Mouse (Mus musculus) hematopoietic stem cell, adult 5-6 weeks (primary cell): Measurements from ENCODE around the gene Tas2r122. TPM values are rescaled to one million over a fixed set of nuclear protein-coding genes. Genes with fewer than 3 reads are reported as not detected.
"Not testable (repeated sequence)": the region's sequence is repeated elsewhere in the genome, so short reads cannot be mapped to it uniquely, and the experiment has no call there.

Experiments
- ATAC-seq, 2 experiments: fragments of 125-278 bp in 1 of 2; replicated peaks in 1 of 2; 2 replicates each; pipeline ENCODE4 v1.8.0; 2016 to 2017; ENCODE audit warnings: inconsistent platforms in 2 of 2, mild to moderate bottlenecking in 2 of 2, moderate number of reproducible peaks in 2 of 2, low read depth in 1 of 2, moderate TSS enrichment in 1 of 2; ENCODE audit not compliant: low FRiP score in 2 of 2, poor library complexity in 2 of 2, severe bottlenecking in 2 of 2, insufficient read depth in 1 of 2, low TSS enrichment in 1 of 2
- total RNA-seq: library from RNA; stranded (forward); fragments of 172-1452, 232-1000 nt; gene quantifications from 2 replicates; pipeline ENCODE4 v1.2.3, GENCODE M21; 2017

The Tas2r122 gene
- not detected in 2 replicates for total RNA-seq

- no peak for ATAC-seq
Measured at GRCm38 (mm10) chr6:132711828-132712227, at the start of gene Tas2r122. TSS of gene Tas2r122 (minus strand) at chr6:132711928.

GRCm38 (mm10) chr6:132754430-132754829 is 42.7 kb upstream of the Tas2r122 start, which contains the start of gene Tas2r124:
TSS of gene Tas2r124 (plus strand) at chr6:132754730.
- no peak for ATAC-seq

GRCm38 (mm10) chr6:132750206-132750605 is 38.5 kb upstream of the Tas2r122 start:
- ATAC-seq: no peak

- ATAC-seq: no peak
Measured at GRCm38 (mm10) chr6:132737935-132738334, 26.2 kb upstream of the Tas2r122 start, which contains the start of gene Tas2r115. TSS of gene Tas2r115 (minus strand) at chr6:132738035.

- no peak for ATAC-seq
Measured at GRCm38 (mm10) chr6:132700907-132701306, 10.8 kb downstream of the Tas2r122 start, which contains the start of gene Tas2r121. TSS of gene Tas2r121 (minus strand) at chr6:132701007.

GRCm38 (mm10) chr6:132691596-132691995 is 20.1 kb downstream of the Tas2r122 start:
- not testable (repeated sequence) for ATAC-seq

Other genes starting within 250 kb of the Tas2r122 start
- gene Prh1, start 142.1 kb downstream of the Tas2r122 start, total RNA-seq: not detected in 2 replicates
- gene Prp2, start 116.0 kb downstream of the Tas2r122 start, total RNA-seq: not detected in 2 replicates
- gene A630073D07Rik, start 60.4 kb downstream of the Tas2r122 start, total RNA-seq: not detected in 2 replicates
- gene Tas2r120, start 55.0 kb downstream of the Tas2r122 start, total RNA-seq: not detected in 2 replicates
- not detected in 2 replicates for gene Tas2r121, start 10.9 kb downstream of the Tas2r122 start, total RNA-seq
- gene Tas2r115, start 26.1 kb upstream of the Tas2r122 start, total RNA-seq: not detected in 2 replicates
- not detected in 2 replicates for gene Tas2r124, start 42.8 kb upstream of the Tas2r122 start, total RNA-seq
- gene Tas2r102, start 50.2 kb upstream of the Tas2r122 start, total RNA-seq: not detected in 2 replicates
- gene Tas2r136, start 66.2 kb upstream of the Tas2r122 start, total RNA-seq: not detected in 2 replicates
- gene Tas2r117, start 90.9 kb upstream of the Tas2r122 start, total RNA-seq: not detected in 2 replicates
- gene Tas2r123, start 135.2 kb upstream of the Tas2r122 start, total RNA-seq: not detected in 2 replicates
- gene Tas2r116, start 143.5 kb upstream of the Tas2r122 start, total RNA-seq: not detected in 2 replicates
- not detected in 2 replicates for gene Tas2r110, start 156.1 kb upstream of the Tas2r122 start, total RNA-seq
- gene Tas2r113, start 181.1 kb upstream of the Tas2r122 start, total RNA-seq: not detected in 2 replicates
- not detected in 2 replicates for gene Tas2r125, start 197.7 kb upstream of the Tas2r122 start, total RNA-seq
- not detected in 2 replicates for gene Tas2r129, start 239.2 kb upstream of the Tas2r122 start, total RNA-seq
- not detected in 2 replicates for gene Tas2r131, start 246.0 kb upstream of the Tas2r122 start, total RNA-seq